Mouse (Mus musculus): Measurements from ENCODE around the gene Reln. TPM values are rescaled to one million over a fixed set of nuclear protein-coding genes. Genes with fewer than 3 reads are reported as not detected.

Reln gene
- polyA plus RNA-seq, 1 experiment from 2014 or later: 18.7 TPM

DNA sequence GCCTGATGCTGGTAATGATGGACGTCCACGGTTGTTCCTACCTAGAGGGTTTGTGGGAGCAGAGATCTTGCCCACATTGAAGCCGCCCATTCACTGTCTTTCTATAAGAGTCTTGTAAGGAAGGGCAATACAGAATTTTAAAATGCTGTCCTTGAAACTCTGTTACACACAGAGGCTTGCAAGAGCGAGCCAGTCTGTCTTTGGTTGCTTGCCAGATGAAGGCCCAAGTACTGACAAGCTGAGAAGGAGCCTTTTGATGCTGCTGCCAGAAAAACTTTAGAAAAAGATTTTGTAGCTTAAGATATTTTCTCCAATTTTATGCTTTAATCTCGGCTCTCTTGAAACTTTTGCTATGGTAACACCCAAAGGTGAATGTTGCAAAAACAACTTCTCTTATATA, 356.8 kb downstream of the Reln start:
- Histone ChIP-seq H3K27me3 (no peaks in the 10 kb centered on the region), H3K4me1 (replicated peaks) (no peaks in the 10 kb centered on the region), H3K27ac (replicated peaks) (no peak overlapping the region), H3K36me3 (replicated peaks) (peaks cover 6% of the 10 kb centered on the region), H3K9me3 (replicated peaks) (no peaks in the 10 kb centered on the region), H3K9ac (no peak overlapping the region), H3K4me2 (no peak overlapping the region), H3K4me3 (replicated peaks) (no peak overlapping the region)
- WGBS (ENCODE audit: insufficient replicate concordance): 62% methylated on average over 5 of the region's 5 CpGs
- no peak for ATAC-seq (ENCODE audit: insufficient read depth)

DNA sequence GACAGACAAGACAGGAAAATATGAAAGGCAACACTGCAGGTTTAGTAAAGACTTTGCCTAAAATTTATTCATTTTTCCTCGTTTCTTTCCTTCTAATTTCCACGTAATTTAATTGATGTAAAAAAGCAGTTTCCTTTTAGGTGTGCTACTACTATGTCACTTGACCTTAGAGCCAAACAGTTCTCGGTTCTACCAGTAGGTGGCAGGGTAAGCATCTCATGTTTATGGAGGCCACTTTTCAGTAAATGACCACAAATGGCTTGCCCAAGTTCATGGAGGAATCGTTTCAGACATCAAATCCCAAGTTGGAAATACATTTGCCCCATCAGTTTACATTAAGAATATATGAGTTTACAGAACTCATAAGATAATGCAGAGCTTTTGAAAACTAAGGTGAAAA, 358.2 kb downstream of the Reln start:
- H3K27me3 ChIP-seq: no peaks in the 10 kb centered on the region
- H3K27ac ChIP-seq (replicated peaks): no peak overlapping the region
- no peak overlapping the region for H3K4me2 ChIP-seq
- no peak overlapping the region for H3K4me3 ChIP-seq (replicated peaks)
- H3K36me3 ChIP-seq (replicated peaks): peaks cover 6% of the 10 kb centered on the region
- H3K4me1 ChIP-seq (replicated peaks): no peaks in the 10 kb centered on the region
- ATAC-seq (ENCODE audit: insufficient read depth): no peak
- 15% methylated on average over 4 of the region's 4 CpGs for WGBS (ENCODE audit: insufficient replicate concordance)
- H3K9me3 ChIP-seq (replicated peaks): no peaks in the 10 kb centered on the region
- H3K9ac ChIP-seq: no peak overlapping the region

- no peak overlapping the region for H3K4me2 ChIP-seq
- H3K9me3 ChIP-seq (replicated peaks): no peaks in the 10 kb centered on the region
- no peaks in the 10 kb centered on the region for H3K4me1 ChIP-seq (replicated peaks)
- no peak for ATAC-seq (ENCODE audit: insufficient read depth)
- no peak overlapping the region for H3K4me3 ChIP-seq (replicated peaks)
- no peak overlapping the region for H3K9ac ChIP-seq
- 0 out of 2 replicates have a peak, but pooled peaks cover 4% of the 10 kb centered on the region for H3K36me3 ChIP-seq (replicated peaks)
- WGBS (ENCODE audit: insufficient replicate concordance): 57% methylated on average over 3 of the region's 3 CpGs
- H3K27me3 ChIP-seq: no peaks in the 10 kb centered on the region
- no peak overlapping the region for H3K27ac ChIP-seq (replicated peaks)
Observed at GRCm38 (mm10) chr5:21983021-21983667, 361.4 kb downstream of the Reln start.

GRCm38 (mm10) chr5:21981216-21981615, 363.3 kb downstream of the Reln start:
- WGBS (ENCODE audit: insufficient replicate concordance): 60% methylated on average over 3 of the region's 3 CpGs
- Histone ChIP-seq H3K27me3 (no peaks in the 10 kb centered on the region), H3K36me3 (replicated peaks) (0 out of 2 replicates have a peak, but pooled peaks cover 4% of the 10 kb centered on the region), H3K27ac (replicated peaks) (no peak overlapping the region), H3K4me3 (replicated peaks) (no peak overlapping the region), H3K9ac (no peak overlapping the region), H3K4me1 (replicated peaks) (no peaks in the 10 kb centered on the region), H3K4me2 (no peak overlapping the region), H3K9me3 (replicated peaks) (no peaks in the 10 kb centered on the region)
- no peak for ATAC-seq (ENCODE audit: insufficient read depth)

DNA sequence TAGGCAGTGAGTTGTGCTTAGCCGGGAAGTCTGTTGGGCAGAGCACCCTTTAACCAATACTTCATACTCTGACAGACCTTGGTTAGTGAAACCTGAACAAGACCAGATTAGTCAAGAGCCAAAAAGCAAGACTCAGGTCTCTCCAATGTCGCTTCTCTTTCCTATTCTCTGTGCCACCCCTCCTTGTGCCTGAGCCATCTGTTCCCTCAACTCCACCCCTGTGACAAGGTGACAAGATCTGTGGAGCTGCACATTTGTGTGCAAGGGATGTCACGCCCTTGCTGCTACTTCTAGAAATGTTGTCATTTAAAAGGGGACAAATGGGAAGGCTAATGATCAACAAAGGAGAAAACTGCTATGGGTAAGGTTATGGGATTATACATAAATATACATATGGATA, 364.0 kb downstream of the Reln start:
- Histone ChIP-seq H3K4me1 (replicated peaks) (no peaks in the 10 kb centered on the region), H3K4me3 (replicated peaks) (no peak overlapping the region), H3K4me2 (no peak overlapping the region), H3K9ac (no peak overlapping the region), H3K27me3 (no peaks in the 10 kb centered on the region), H3K36me3 (replicated peaks) (0 out of 2 replicates have a peak, but pooled peaks cover 4% of the 10 kb centered on the region), H3K27ac (replicated peaks) (no peak overlapping the region), H3K9me3 (replicated peaks) (no peaks in the 10 kb centered on the region)
- 59% methylated on average over 3 of the region's 3 CpGs for WGBS (ENCODE audit: insufficient replicate concordance)
- ATAC-seq (ENCODE audit: insufficient read depth): no peak

DNA sequence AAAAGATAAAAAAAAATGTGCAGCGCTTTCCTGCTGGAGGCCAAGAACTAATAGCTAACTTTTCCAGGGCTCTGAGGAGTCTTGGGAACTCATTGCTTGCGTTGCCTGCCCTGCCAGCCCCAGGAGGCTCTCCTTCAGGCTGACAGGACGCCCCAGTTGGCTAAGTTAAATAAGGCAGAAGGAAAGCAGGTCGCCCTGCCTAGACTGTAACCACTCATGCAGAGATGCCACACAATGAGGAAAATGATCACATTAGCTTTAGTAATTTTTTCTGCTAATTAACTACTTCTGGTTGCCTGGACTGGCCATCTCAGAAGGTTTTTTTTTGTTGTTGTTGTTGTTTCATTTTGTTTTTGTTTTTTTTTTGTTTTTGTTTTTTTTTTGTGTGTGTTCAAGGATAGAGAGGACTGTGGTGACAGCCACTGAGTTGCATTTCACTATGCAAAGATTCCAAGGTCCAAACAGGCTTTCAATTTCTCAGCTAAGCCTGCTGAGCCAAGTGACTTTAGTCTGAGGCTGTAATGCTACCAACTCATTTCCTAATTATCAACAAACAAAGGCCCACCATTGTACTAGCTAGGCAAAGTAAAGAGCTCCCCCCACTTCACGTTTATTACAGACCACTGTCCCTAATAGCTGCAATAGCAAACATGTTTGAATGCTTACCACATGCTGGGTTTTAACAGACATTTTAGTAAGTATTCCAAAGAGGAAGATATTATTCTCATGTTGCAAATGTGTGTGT, 371.1 kb downstream of the Reln start:
- no peak overlapping the region for H3K9ac ChIP-seq
- WGBS (ENCODE audit: insufficient replicate concordance): 44% methylated on average over 5 of the region's 5 CpGs
- H3K4me1 ChIP-seq (replicated peaks): no peaks in the 10 kb centered on the region
- no peak for ATAC-seq (ENCODE audit: insufficient read depth)
- H3K9me3 ChIP-seq (replicated peaks): no peaks in the 10 kb centered on the region
- H3K27ac ChIP-seq (replicated peaks): no peak overlapping the region
- 0 out of 2 replicates have a peak, but pooled peaks cover under 1% of the 10 kb centered on the region for H3K36me3 ChIP-seq (replicated peaks)
- H3K27me3 ChIP-seq: no peaks in the 10 kb centered on the region
- no peak overlapping the region for H3K4me3 ChIP-seq (replicated peaks)
- H3K4me2 ChIP-seq: no peak overlapping the region

- Histone ChIP-seq H3K4me3 (replicated peaks) (no peak overlapping the region), H3K4me1 (replicated peaks) (no peaks in the 10 kb centered on the region), H3K4me2 (no peak overlapping the region), H3K9me3 (replicated peaks) (no peaks in the 10 kb centered on the region), H3K27ac (replicated peaks) (no peak overlapping the region), H3K36me3 (replicated peaks) (no peaks in the 10 kb centered on the region), H3K9ac (no peak overlapping the region), H3K27me3 (no peaks in the 10 kb centered on the region)
- no peak for ATAC-seq (ENCODE audit: insufficient read depth)
- 56% methylated on average over 1 of the region's 1 CpGs for WGBS (ENCODE audit: insufficient replicate concordance)
Observed at GRCm38 (mm10) chr5:21961796-21962195, 382.7 kb downstream of the Reln start.

- ATAC-seq (ENCODE audit: insufficient read depth): no peak
- no peak overlapping the region for H3K27ac ChIP-seq (replicated peaks)
Observed at GRCm38 (mm10) chr5:21960151-21960550, 384.4 kb downstream of the Reln start.

DNA sequence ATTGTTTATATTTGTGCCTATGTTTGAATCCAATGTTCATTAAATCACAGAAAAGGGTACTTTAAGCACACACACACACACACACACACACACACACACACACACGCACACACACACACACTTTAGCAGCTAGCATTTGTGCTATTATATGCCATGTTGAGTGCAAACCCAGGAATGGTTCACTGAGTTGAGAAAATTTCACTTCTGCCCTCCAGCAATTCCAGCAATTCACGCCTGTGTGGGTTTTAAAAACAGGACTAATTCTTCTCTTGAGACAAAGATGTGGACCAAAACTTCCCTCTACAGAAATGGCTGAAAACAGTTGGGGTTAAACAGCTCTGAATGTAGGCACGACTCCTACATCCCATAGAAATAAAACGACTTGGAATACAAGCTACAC, 386.9 kb downstream of the Reln start:
- no peaks in the 10 kb centered on the region for H3K36me3 ChIP-seq (replicated peaks)
- H3K27ac ChIP-seq (replicated peaks): no peak overlapping the region
- H3K4me1 ChIP-seq (replicated peaks): no peaks in the 10 kb centered on the region
- no peak overlapping the region for H3K4me2 ChIP-seq
- no peak overlapping the region for H3K4me3 ChIP-seq (replicated peaks)
- no peaks in the 10 kb centered on the region for H3K27me3 ChIP-seq
- WGBS (ENCODE audit: insufficient replicate concordance): 46% methylated on average over 4 of the region's 4 CpGs
- H3K9ac ChIP-seq: no peak overlapping the region
- no peaks in the 10 kb centered on the region for H3K9me3 ChIP-seq (replicated peaks)
- no peak for ATAC-seq (ENCODE audit: insufficient read depth)

More at GRCm38 (mm10) chr5:21960151-21960550, 384.4 kb downstream of the Reln start:
- Histone ChIP-seq H3K4me1 (replicated peaks) (no peaks in the 10 kb centered on the region), H3K9ac (no peak overlapping the region), H3K4me2 (no peak overlapping the region), H3K36me3 (replicated peaks) (no peaks in the 10 kb centered on the region), H3K4me3 (replicated peaks) (no peak overlapping the region), H3K27me3 (no peaks in the 10 kb centered on the region), H3K9me3 (replicated peaks) (no peaks in the 10 kb centered on the region)
- 71% methylated on average over 14 of the region's 14 CpGs for WGBS (ENCODE audit: insufficient replicate concordance)

DNA sequence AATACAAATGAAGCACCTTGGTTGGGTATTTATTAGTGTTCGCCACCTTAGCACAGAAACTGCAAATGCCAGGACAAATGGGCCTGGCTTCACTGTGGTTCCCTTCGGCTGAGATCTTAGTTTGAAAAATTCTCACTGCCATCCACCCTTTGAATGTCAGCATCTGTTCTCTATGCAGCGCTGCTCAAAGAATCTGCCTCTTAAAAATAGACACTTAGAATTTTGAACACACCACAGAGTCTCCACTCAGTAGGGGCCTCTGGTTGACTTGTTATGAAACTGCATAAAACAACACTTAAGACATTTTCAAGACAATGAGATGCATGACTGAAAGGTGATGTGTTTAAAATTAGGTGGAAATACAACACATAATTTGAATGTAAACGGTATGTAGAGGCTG, 387.4 kb downstream of the Reln start:
- H3K4me2 ChIP-seq: no peak overlapping the region
- no peaks in the 10 kb centered on the region for H3K27me3 ChIP-seq
- H3K4me3 ChIP-seq (replicated peaks): no peak overlapping the region
- WGBS (ENCODE audit: insufficient replicate concordance): 54% methylated on average over 4 of the region's 4 CpGs
- H3K36me3 ChIP-seq (replicated peaks): no peaks in the 10 kb centered on the region
- H3K9ac ChIP-seq: no peak overlapping the region
- no peaks in the 10 kb centered on the region for H3K9me3 ChIP-seq (replicated peaks)
- no peak for ATAC-seq (ENCODE audit: insufficient read depth)
- no peaks in the 10 kb centered on the region for H3K4me1 ChIP-seq (replicated peaks)
- no peak overlapping the region for H3K27ac ChIP-seq (replicated peaks)

DNA sequence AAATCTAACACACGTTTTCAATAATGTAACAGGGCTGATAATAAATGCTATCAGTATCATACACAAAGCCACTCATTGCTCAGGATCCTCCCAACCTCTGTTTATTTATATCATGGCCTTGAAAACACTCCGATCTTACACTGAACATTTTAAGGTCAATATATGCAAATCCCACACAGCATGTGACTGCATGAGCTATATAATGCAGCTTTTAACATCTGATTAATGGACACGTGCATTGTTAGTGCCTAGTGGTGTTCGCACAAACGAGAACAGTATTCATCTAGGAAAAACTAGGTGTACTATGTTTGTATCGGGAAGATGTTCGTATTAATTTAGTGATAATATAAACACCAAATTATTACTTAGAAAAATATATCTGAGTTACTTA, 395.0 kb downstream of the Reln start:
- Histone ChIP-seq H3K4me3 (replicated peaks) (no peak overlapping the region), H3K9ac (no peak overlapping the region), H3K36me3 (replicated peaks) (0 out of 2 replicates have a peak, but pooled peaks cover 3% of the 10 kb centered on the region), H3K4me1 (replicated peaks) (no peaks in the 10 kb centered on the region), H3K27me3 (no peaks in the 10 kb centered on the region), H3K9me3 (replicated peaks) (no peaks in the 10 kb centered on the region), H3K27ac (replicated peaks) (no peak overlapping the region), H3K4me2 (no peak overlapping the region)
- 66% methylated on average over 7 of the region's 7 CpGs for WGBS (ENCODE audit: insufficient replicate concordance)
- no peak for ATAC-seq (ENCODE audit: insufficient read depth)
